Mouse (Mus musculus) E14TG2a.4 (cell line): ENCODE measurements around the gene Slc11a1.
A peak's percentile ranks its signal among the peaks of the same experiment; 100 is the strongest.

Source experiments
- CTCF ChIP-seq: conservative IDR thresholded peaks from 2 replicates; pipeline ENCODE4 v1.5.1; 2014; ENCODE audit warnings: low read length
- NANOG ChIP-seq: IDR thresholded peaks from 2 replicates; pipeline ENCODE4 v1.6.1; 2014; ENCODE audit warnings: borderline replicate concordance, low read length, mixed read lengths

DNA sequence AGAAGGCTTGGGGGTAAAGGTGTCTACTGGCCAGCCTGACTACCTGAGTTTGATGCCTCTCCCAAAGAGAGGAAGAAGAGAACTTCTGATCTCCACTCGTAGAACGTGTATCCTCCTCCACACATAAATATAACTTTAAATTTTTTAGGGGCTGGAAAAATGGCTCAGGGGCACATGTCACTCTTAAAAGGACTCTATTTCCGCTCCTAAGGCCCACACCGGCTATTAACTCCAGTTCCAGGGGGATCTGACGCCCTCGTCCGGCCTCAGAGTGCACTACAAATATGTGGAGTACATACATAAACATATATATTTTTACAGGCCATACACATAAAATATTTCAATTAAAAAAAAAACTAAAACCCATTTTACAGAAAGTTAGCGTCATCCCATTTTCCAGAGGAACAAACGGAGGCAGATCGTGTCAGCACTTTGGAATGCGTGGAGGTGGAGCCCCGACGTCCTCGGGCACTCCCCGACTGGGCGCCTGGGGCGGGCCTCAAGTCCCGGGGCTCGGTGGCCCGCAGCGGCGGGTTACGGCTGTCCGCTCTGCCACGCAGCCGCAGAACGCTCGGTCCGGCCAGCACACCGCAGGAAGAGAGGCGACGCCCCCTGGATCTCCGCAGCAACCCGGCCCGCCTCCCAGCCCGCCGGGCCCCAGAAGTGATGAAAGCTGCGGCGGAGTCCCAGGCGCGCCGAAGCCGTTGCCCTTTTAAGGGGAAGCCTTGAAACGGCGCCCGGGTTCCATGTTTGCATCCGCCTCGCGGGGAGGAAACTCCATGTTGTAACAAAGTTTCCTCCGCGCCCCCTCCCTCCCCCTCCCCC is 16.1 kb downstream of the Slc11a1 start, which contains the start of gene Ctdsp1:
- TF ChIP-seq CTCF: peak; percentile 14; the same call in 1 of the 2 replicates
- TF ChIP-seq NANOG: no peak
